Mouse (Mus musculus): Measurements from ENCODE around the gene AU022252. TPM values are rescaled to one million over a fixed set of nuclear protein-coding genes. Genes with fewer than 3 reads are reported as not detected.

AU022252 gene
- polyA plus RNA-seq, 1 experiment from 2014 or later: 30.2 TPM

- Histone ChIP-seq H3K9ac (replicated peaks) (peak overlapping the region; percentile 85), H3K36me3 (peaks cover 4% of the 10 kb centered on the region), H3K9me3 (no peaks in the 10 kb centered on the region), H3K27ac (peak overlapping the region; percentile 82), H3K4me2 (replicated peaks) (peak overlapping the region; percentile 77), H3K4me1 (replicated peaks) (peaks cover 33% of the 10 kb centered on the region), H3K4me3 (replicated peaks) (peak overlapping the region; percentile 80), H3K27me3 (no peaks in the 10 kb centered on the region)
- 5% methylated on average over 18 of the region's 18 CpGs for WGBS
- ATAC-seq: peak; percentile 38
Observed at GRCm38 (mm10) chr4:119195582-119196320, 36.8 kb downstream of the AU022252 start.

- H3K9ac ChIP-seq (replicated peaks): peak within 1 kb of the TSS; percentile 85
- under 1% methylated on average over 30 of the region's 47 CpGs for WGBS
- no peaks in the 10 kb centered on the region for H3K27me3 ChIP-seq
- H3K27ac ChIP-seq: peak within 1 kb of the TSS; percentile 82
- H3K4me2 ChIP-seq (replicated peaks): peak within 1 kb of the TSS; percentile 77
- no peaks in the 10 kb centered on the region; the same call in none of the 2 replicates for H3K36me3 ChIP-seq
- H3K4me1 ChIP-seq (replicated peaks): peaks cover 33% of the 10 kb centered on the region
- peak within 1 kb of the TSS; percentile 80 for H3K4me3 ChIP-seq (replicated peaks)
- no peaks in the 10 kb centered on the region for H3K9me3 ChIP-seq
- peak; percentile 91 for ATAC-seq
Observed at GRCm38 (mm10) chr4:119194909-119195581, 37.5 kb downstream of the AU022252 start, which contains the start of gene Svbp. Svbp (plus strand) TSS chr4:119195306.

- no peak overlapping the region for H3K4me3 ChIP-seq (replicated peaks)
- 91% methylated on average over 4 of the region's 4 CpGs for WGBS
Observed at GRCm38 (mm10) chr4:119192757-119193156, 39.8 kb downstream of the AU022252 start.

GRCm38 (mm10) chr4:119191273-119191672 lies 41.2 kb downstream of the AU022252 start:
- Histone ChIP-seq H3K36me3 (no peaks in the 10 kb centered on the region), H3K4me3 (replicated peaks) (no peak overlapping the region), H3K4me1 (replicated peaks) (peaks cover 7% of the 10 kb centered on the region), H3K27me3 (no peaks in the 10 kb centered on the region), H3K9ac (replicated peaks) (no peak overlapping the region), H3K9me3 (no peaks in the 10 kb centered on the region), H3K27ac (no peak overlapping the region), H3K4me2 (replicated peaks) (no peak overlapping the region)
- WGBS: 81% methylated on average over 3 of the region's 3 CpGs
- ATAC-seq: no peak

More at GRCm38 (mm10) chr4:119192757-119193156, 39.8 kb downstream of the AU022252 start:
- Histone ChIP-seq H3K9ac (replicated peaks) (no peak overlapping the region), H3K27ac (no peak overlapping the region), H3K4me1 (replicated peaks) (peaks cover 22% of the 10 kb centered on the region), H3K9me3 (no peaks in the 10 kb centered on the region), H3K36me3 (no peaks in the 10 kb centered on the region), H3K4me2 (replicated peaks) (no peak overlapping the region), H3K27me3 (no peaks in the 10 kb centered on the region)
- ATAC-seq: no peak

- H3K36me3 ChIP-seq: no peaks in the 10 kb centered on the region
- H3K4me2 ChIP-seq (replicated peaks): no peak overlapping the region
- peaks cover under 1% of the 10 kb centered on the region; the same call in 1 of the 2 replicates for H3K4me1 ChIP-seq (replicated peaks)
- WGBS: 87% methylated on average over 8 of the region's 8 CpGs
- no peaks in the 10 kb centered on the region for H3K9me3 ChIP-seq
- H3K27me3 ChIP-seq: no peaks in the 10 kb centered on the region
- ATAC-seq: no peak
- no peak overlapping the region for H3K4me3 ChIP-seq (replicated peaks)
- no peak overlapping the region for H3K9ac ChIP-seq (replicated peaks)
- H3K27ac ChIP-seq: no peak overlapping the region
Observed at GRCm38 (mm10) chr4:119190618-119191017, 41.9 kb downstream of the AU022252 start.

GRCm38 (mm10) chr4:119189864-119190263 lies 42.6 kb downstream of the AU022252 start, which contains the start of gene Ermap:
Ermap (minus strand) TSS chr4:119190011.
- Histone ChIP-seq H3K27ac (no peak within 1 kb of the TSS), H3K4me3 (replicated peaks) (no peak within 1 kb of the TSS)
- 68% methylated on average over 6 of the region's 6 CpGs for WGBS

GRCm38 (mm10) chr4:119189392-119189791 lies 43.1 kb downstream of the AU022252 start:
- WGBS: 46% methylated on average over 6 of the region's 6 CpGs
- ATAC-seq: no peak
- Histone ChIP-seq H3K9ac (replicated peaks) (no peak overlapping the region), H3K27me3 (no peaks in the 10 kb centered on the region), H3K4me3 (replicated peaks) (no peak overlapping the region), H3K4me1 (replicated peaks) (no peaks in the 10 kb centered on the region), H3K4me2 (replicated peaks) (no peak overlapping the region), H3K9me3 (no peaks in the 10 kb centered on the region), H3K27ac (no peak overlapping the region), H3K36me3 (no peaks in the 10 kb centered on the region)

More at GRCm38 (mm10) chr4:119189864-119190263, 42.6 kb downstream of the AU022252 start, which contains the start of gene Ermap:
- no peaks in the 10 kb centered on the region for H3K9me3 ChIP-seq
- H3K36me3 ChIP-seq: no peaks in the 10 kb centered on the region
- no peaks in the 10 kb centered on the region for H3K27me3 ChIP-seq
- H3K4me1 ChIP-seq (replicated peaks): no peaks in the 10 kb centered on the region
- no peak for ATAC-seq
- no peak within 1 kb of the TSS for H3K4me2 ChIP-seq (replicated peaks)
- no peak within 1 kb of the TSS for H3K9ac ChIP-seq (replicated peaks)

- no peak overlapping the region for H3K9ac ChIP-seq (replicated peaks)
- no peaks in the 10 kb centered on the region for H3K4me1 ChIP-seq (replicated peaks)
- H3K9me3 ChIP-seq: no peaks in the 10 kb centered on the region
- H3K27ac ChIP-seq: no peak overlapping the region
- H3K27me3 ChIP-seq: no peaks in the 10 kb centered on the region
- 62% methylated on average over 11 of the region's 11 CpGs for whole genome bisulfite sequencing
- no peaks in the 10 kb centered on the region for H3K36me3 ChIP-seq
- ATAC-seq: no peak
- no peak overlapping the region for H3K4me3 ChIP-seq (replicated peaks)
- H3K4me2 ChIP-seq (replicated peaks): no peak overlapping the region
Observed at GRCm38 (mm10) chr4:119188060-119188785, 44.3 kb downstream of the AU022252 start.

GRCm38 (mm10) chr4:119185771-119186170 lies 46.7 kb downstream of the AU022252 start:
- Histone ChIP-seq H3K4me3 (replicated peaks) (no peak overlapping the region), H3K9ac (replicated peaks) (no peak overlapping the region), H3K9me3 (no peaks in the 10 kb centered on the region), H3K4me2 (replicated peaks) (no peak overlapping the region), H3K36me3 (no peaks in the 10 kb centered on the region), H3K27ac (no peak overlapping the region), H3K27me3 (no peaks in the 10 kb centered on the region), H3K4me1 (replicated peaks) (no peaks in the 10 kb centered on the region)
- 83% methylated on average over 4 of the region's 4 CpGs for WGBS
- no peak for ATAC-seq

- H3K9me3 ChIP-seq: no peaks in the 10 kb centered on the region
- no peak overlapping the region for H3K4me3 ChIP-seq (replicated peaks)
- WGBS: 32% methylated on average over 1 of the region's 1 CpGs
- no peak overlapping the region for H3K27ac ChIP-seq
- no peak overlapping the region for H3K4me2 ChIP-seq (replicated peaks)
- H3K4me1 ChIP-seq (replicated peaks): no peaks in the 10 kb centered on the region
- no peaks in the 10 kb centered on the region for H3K36me3 ChIP-seq
- H3K9ac ChIP-seq (replicated peaks): no peak overlapping the region
- ATAC-seq: no peak
- H3K27me3 ChIP-seq: no peaks in the 10 kb centered on the region
Observed at GRCm38 (mm10) chr4:119183525-119183924, 49.0 kb downstream of the AU022252 start.

- H3K27ac ChIP-seq: no peak overlapping the region
- H3K9ac ChIP-seq (replicated peaks): no peak overlapping the region
- no peak overlapping the region for H3K4me2 ChIP-seq (replicated peaks)
- H3K36me3 ChIP-seq: no peaks in the 10 kb centered on the region
- H3K4me1 ChIP-seq (replicated peaks): no peaks in the 10 kb centered on the region
- ATAC-seq: no peak
- H3K9me3 ChIP-seq: no peaks in the 10 kb centered on the region
- 87% methylated on average over 9 of the region's 9 CpGs for WGBS
- H3K27me3 ChIP-seq: no peaks in the 10 kb centered on the region
- H3K4me3 ChIP-seq (replicated peaks): no peak overlapping the region
Observed at GRCm38 (mm10) chr4:119181456-119181855, 51.1 kb downstream of the AU022252 start.

All from midbrain, embryonic 13.5 days (tissue).